Mouse (Mus musculus): ENCODE measurements around the gene Wipi1.
A peak's percentile ranks its signal among the peaks of the same experiment; 100 is the strongest.

Wipi1 gene

GRCm38 (mm10) chr11:109620356-109620755 is 8.6 kb upstream of the Wipi1 start:
- no peak for DNase-seq (ENCODE audit: low read depth in 1 of 2, low spot score in 2 of 2)

GRCm38 (mm10) chr11:109619055-109619454 is 7.3 kb upstream of the Wipi1 start:
- DNase-seq (ENCODE audit: low read depth in 1 of 2, low spot score in 2 of 2) = peak in 1 of 2 experiments; percentile 19

GRCm38 (mm10) chr11:109616766-109617165 is 5.0 kb upstream of the Wipi1 start:
- DNase-seq (ENCODE audit: low read depth in 1 of 2, low spot score in 2 of 2) = no peak

- no peak for DNase-seq (ENCODE audit: low read depth in 1 of 2, low spot score in 2 of 2)
Measured at GRCm38 (mm10) chr11:109616352-109616751, 4.6 kb upstream of the Wipi1 start.

GRCm38 (mm10) chr11:109615286-109615685 is 3.5 kb upstream of the Wipi1 start:
- peak in 1 of 2 experiments; percentile 18 for DNase-seq (ENCODE audit: low read depth in 1 of 2, low spot score in 2 of 2)

- no peak for DNase-seq (ENCODE audit: low read depth in 1 of 2, low spot score in 2 of 2)
Measured at GRCm38 (mm10) chr11:109612871-109613529, 1.2 kb upstream of the Wipi1 start.

GRCm38 (mm10) chr11:109610795-109611302 is 918 bp downstream of the Wipi1 start:
- DNase-seq (ENCODE audit: low read depth in 1 of 2, low spot score in 2 of 2) = no peak

GRCm38 (mm10) chr11:109610046-109610794 is 1.5 kb downstream of the Wipi1 start:
- DNase-seq (ENCODE audit: low read depth in 1 of 2, low spot score in 2 of 2) = no peak

- no peak for DNase-seq (ENCODE audit: low read depth in 1 of 2, low spot score in 2 of 2)
Measured at GRCm38 (mm10) chr11:109608976-109609625, 2.7 kb downstream of the Wipi1 start.

- DNase-seq (ENCODE audit: low read depth in 1 of 2, low spot score in 2 of 2) = no peak
Measured at GRCm38 (mm10) chr11:109607600-109607999, 4.2 kb downstream of the Wipi1 start.

GRCm38 (mm10) chr11:109598778-109599570 is 12.8 kb downstream of the Wipi1 start:
- no peak for DNase-seq (ENCODE audit: low read depth in 1 of 2, low spot score in 2 of 2)

- no peak for DNase-seq (ENCODE audit: low read depth in 1 of 2, low spot score in 2 of 2)
Measured at GRCm38 (mm10) chr11:109594761-109595160, 17.0 kb downstream of the Wipi1 start.

GRCm38 (mm10) chr11:109593200-109593981 is 18.4 kb downstream of the Wipi1 start:
- DNase-seq (ENCODE audit: low read depth in 1 of 2, low spot score in 2 of 2) = no peak

- no peak for DNase-seq (ENCODE audit: low read depth in 1 of 2, low spot score in 2 of 2)
Measured at GRCm38 (mm10) chr11:109591511-109591910, 20.3 kb downstream of the Wipi1 start.

- no peak for DNase-seq (ENCODE audit: low read depth in 1 of 2, low spot score in 2 of 2)
Measured at GRCm38 (mm10) chr11:109590012-109590411, 21.8 kb downstream of the Wipi1 start.

GRCm38 (mm10) chr11:109587638-109588374 is 24.0 kb downstream of the Wipi1 start:
- DNase-seq (ENCODE audit: low read depth in 1 of 2, low spot score in 2 of 2) = no peak

- DNase-seq (ENCODE audit: low read depth in 1 of 2, low spot score in 2 of 2) = no peak
Measured at GRCm38 (mm10) chr11:109587019-109587418, 24.7 kb downstream of the Wipi1 start.

- no peak for DNase-seq (ENCODE audit: low read depth in 1 of 2, low spot score in 2 of 2)
Measured at GRCm38 (mm10) chr11:109586424-109586823, 25.3 kb downstream of the Wipi1 start.

- peak; percentile 27 to 54 for DNase-seq (ENCODE audit: low read depth in 1 of 2, low spot score in 2 of 2)
Measured at GRCm38 (mm10) chr11:109584843-109585713, 26.7 kb downstream of the Wipi1 start.
